27 mouse cellular contexts compared by ENCODE assay signal in genomic region chr9:61779165-61779564, GRCm38 (mm10).
"Had no signal": no experiment of that assay in that cellular context is flagged by ENCODE, and none has a peak within 500 bp of the region (broad histone marks: within the 10 kb centered on the region; RNA-seq: fewer than 3 reads in every experiment).

No protein-coding gene starts in this region.

- H3K4me3 ChIP-seq: gastrocnemius, adult 2 months; heart, embryonic 10.5 days; heart, embryonic 12.5 days; hindbrain, embryonic 10.5 days; hindbrain, embryonic 12.5 days; kidney, embryonic 15.5 days; left cerebral cortex, adult 2 months; limb, embryonic 13.5 days; limb, embryonic 15.5 days; liver, embryonic 12.5 days had no signal

- H3K36me3 ChIP-seq: heart, embryonic 10.5 days; heart, embryonic 12.5 days; hindbrain, embryonic 10.5 days; hindbrain, embryonic 12.5 days; kidney, embryonic 15.5 days; limb, embryonic 13.5 days; limb, embryonic 15.5 days; liver, embryonic 12.5 days had no signal

- H3K4me1 ChIP-seq: heart, embryonic 10.5 days; heart, embryonic 12.5 days; hindbrain, embryonic 12.5 days; kidney, embryonic 15.5 days; limb, embryonic 13.5 days; limb, embryonic 15.5 days; liver, embryonic 12.5 days had no signal

- H3K27ac ChIP-seq: gastrocnemius, adult 2 months; heart, embryonic 10.5 days; hindbrain, embryonic 10.5 days; hindbrain, embryonic 12.5 days; hindbrain, embryonic 14.5 days; kidney, embryonic 15.5 days; kidney, postnatal 0 days; left cerebral cortex, adult 2 months; limb, embryonic 13.5 days; limb, embryonic 15.5 days; liver, embryonic 12.5 days; liver, embryonic 14.5 days had no signal

- H3K9me3 ChIP-seq: heart, embryonic 10.5 days; heart, embryonic 12.5 days; hindbrain, embryonic 10.5 days; hindbrain, embryonic 12.5 days; kidney, embryonic 15.5 days; limb, embryonic 13.5 days; limb, embryonic 15.5 days; liver, embryonic 12.5 days had no signal

- ATAC-seq: hindbrain, embryonic 16.5 days; intestine, embryonic 16.5 days; liver, embryonic 12.5 days had no signal

- H3K27me3 ChIP-seq: hindbrain, embryonic 12.5 days; limb, embryonic 15.5 days had no signal

- DNase-seq: gastrocnemius, adult 2 months; gastrocnemius, postnatal 10 days; gastrocnemius, postnatal 25 days; heart, adult 18-20 months; heart, postnatal 10 days; heart, postnatal 4 days; kidney, adult 11 months; kidney, adult 2 months; kidney, adult 9 months; kidney, postnatal 14 days; kidney, postnatal 36 days; layer of hippocampus, adult 9-11 months; left cerebral cortex, postnatal 4 days had no signal
